Mouse (Mus musculus) midbrain, postnatal 0 days (tissue): ENCODE results near the gene Arl14. TPM values are rescaled to one million over a fixed set of nuclear protein-coding genes. Genes with fewer than 3 reads are reported as not detected.

Experiments
- ATAC-seq: fragments of 200-750 bp; cut with Nextera tagmentation; 2 replicates; pipeline ENCODE4 v1.8.0; 2017; ENCODE audit warnings: moderate number of reproducible peaks, mild to moderate bottlenecking, moderate TSS enrichment, moderate library complexity; ENCODE audit not compliant: low FRiP score
- DNase-seq: peaks from one replicate; pipeline ENCODE4 v3.0.0-alpha.2; 2015; ENCODE audit warnings: low spot score
- H3K27ac ChIP-seq: fragments of 300-500 bp; sonication (generic); 2 replicates; pipeline ENCODE4 v1.5.1; 2014; ENCODE audit warnings: low read depth, mild to moderate bottlenecking, low read length, mixed read lengths
- H3K27me3 ChIP-seq: fragments of 300-500 bp; sonication (generic); 2 replicates; pipeline ENCODE4 v1.6.1; 2014; ENCODE audit warnings: low read length, control low read depth, mixed read lengths; ENCODE audit not compliant: insufficient read depth
- H3K36me3 ChIP-seq: fragments of 300-500 bp; sonication (generic); 2 replicates; pipeline ENCODE4 v1.6.1; 2014; ENCODE audit warnings: low read length, control low read depth, mixed read lengths; ENCODE audit not compliant: insufficient read depth
- H3K4me1 ChIP-seq: fragments of 300-500 bp; sonication (generic); 2 replicates; pipeline ENCODE4 v1.6.1; 2014; ENCODE audit warnings: mild to moderate bottlenecking, control low read depth, antibody characterized with exemption, low read length, mixed read lengths; ENCODE audit not compliant: insufficient read depth
- H3K4me2 ChIP-seq: fragments of 300-500 bp; sonication (generic); 2 replicates; pipeline ENCODE4 v1.6.1; 2014; ENCODE audit warnings: low read depth, mild to moderate bottlenecking, low read length, mixed read lengths; ENCODE audit not compliant: poor library complexity, severe bottlenecking
- H3K4me3 ChIP-seq: fragments of 300-500 bp; sonication (generic); 2 replicates; pipeline ENCODE4 v1.5.1; 2014; ENCODE audit warnings: low read depth, mild to moderate bottlenecking, low read length, moderate library complexity
- H3K9ac ChIP-seq: fragments of 300-500 bp; sonication (generic); replicated peaks from 2 replicates; pipeline ENCODE4 v1.6.1; 2014; ENCODE audit warnings: mild to moderate bottlenecking, low read length, moderate library complexity, mixed read lengths; ENCODE audit not compliant: poor library complexity, severe bottlenecking
- H3K9me3 ChIP-seq: fragments of 300-500 bp; sonication (generic); 2 replicates; pipeline ENCODE4 v1.6.1; 2016; ENCODE audit warnings: low read length, control low read depth
- CTCF ChIP-seq: IDR thresholded peaks from 2 replicates; pipeline ENCODE4 v1.5.1; 2016; ENCODE audit warnings: antibody characterized with exemption, mild to moderate bottlenecking
- WGBS: fragments of 180-500 bp; shearing (Covaris S2); extraction: QIAGEN DNeasy Blood & Tissue Kit; methylation state at CpG from one replicate; pipeline ENCODE4 v1.1.7; 2014; 5-methylcytosine and 5-hydroxymethylcytosine counted together
- polyA plus RNA-seq: library from polyadenylated mRNA; unstranded; fragments of >200 nt; fragmentation: Nextera tagmentation; extraction: Ambion mirVana; gene quantifications from 2 replicates; pipeline ENCODE4 v1.2.1, GENCODE M21; 2015
- total RNA-seq: library from RNA; depleted of rRNA; stranded (reverse); fragments of >200 nt; gene quantifications from 2 replicates; pipeline ENCODE4 v1.2.3, GENCODE M21; 2014

The Arl14 gene
- total and polyA plus RNA-seq, 2 experiments from 2014 or later, result not detected

- ATAC-seq, result no peak
- DNase-seq, result no peak
These were observed 40.0 kb upstream of the Arl14 start for GRCm38 (mm10) chr3:69182225-69182624.

DNA sequence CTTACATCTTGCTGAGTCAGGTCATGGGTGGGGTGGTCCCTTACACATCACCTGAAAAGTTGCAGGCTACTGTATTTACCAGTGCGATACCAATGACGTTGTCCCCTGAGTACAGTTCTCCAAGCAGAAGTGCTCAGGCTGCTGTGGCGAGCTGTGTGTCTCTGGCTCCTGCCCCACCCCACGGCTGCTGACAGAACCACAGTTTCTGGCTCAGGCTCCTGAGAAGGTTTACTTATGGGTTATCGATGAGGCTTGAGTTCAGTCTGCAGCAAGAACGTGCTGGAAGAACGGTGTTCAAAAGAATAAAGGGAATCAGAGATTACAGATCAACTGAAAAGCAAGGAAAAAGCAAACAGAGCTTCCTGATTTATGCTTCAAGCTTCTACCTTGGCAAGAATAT lies 37.0 kb upstream of the Arl14 start:
- Histone ChIP-seq H3K4me3 (no peak overlapping the region), H3K27me3 (no peaks in the 10 kb centered on the region), H3K27ac (no peak overlapping the region), H3K4me2 (no peak overlapping the region), H3K9me3 (no peaks in the 10 kb centered on the region), H3K36me3 (no peaks in the 10 kb centered on the region), H3K4me1 (no peaks in the 10 kb centered on the region), H3K9ac (no peak overlapping the region)
- DNase-seq (no peak), ATAC-seq (no peak)
- 86% methylated on average over 7 of the region's 7 CpGs for WGBS
- TF ChIP-seq CTCF, result no peak

More at GRCm38 (mm10) chr3:69182225-69182624, 40.0 kb upstream of the Arl14 start:
- Histone ChIP-seq H3K4me1 (no peaks in the 10 kb centered on the region), H3K4me2 (no peak overlapping the region), H3K4me3 (no peak overlapping the region), H3K9me3 (no peaks in the 10 kb centered on the region), H3K27me3 (no peaks in the 10 kb centered on the region), H3K27ac (no peak overlapping the region), H3K9ac (no peak overlapping the region), H3K36me3 (no peaks in the 10 kb centered on the region)
- TF ChIP-seq CTCF, result no peak

GRCm38 (mm10) chr3:69186031-69186430 lies 36.2 kb upstream of the Arl14 start:
- Histone ChIP-seq H3K9me3 (no peaks in the 10 kb centered on the region), H3K27ac (no peak overlapping the region), H3K36me3 (no peaks in the 10 kb centered on the region), H3K27me3 (no peaks in the 10 kb centered on the region), H3K4me3 (no peak overlapping the region), H3K9ac (no peak overlapping the region), H3K4me2 (no peak overlapping the region), H3K4me1 (no peaks in the 10 kb centered on the region)
- DNase-seq, result no peak
- 81% methylated on average over 4 of the region's 4 CpGs for WGBS
- TF ChIP-seq CTCF, result no peak
- ATAC-seq, result no peak

GRCm38 (mm10) chr3:69186643-69187042 lies 35.6 kb upstream of the Arl14 start:
- no peaks in the 10 kb centered on the region for H3K9me3 ChIP-seq
- H3K4me1 ChIP-seq, result no peaks in the 10 kb centered on the region
- no peak overlapping the region for H3K9ac ChIP-seq
- ATAC-seq (no peak), DNase-seq (no peak)
- no peak overlapping the region for H3K4me2 ChIP-seq
- WGBS, result 73% methylated on average over 16 of the region's 16 CpGs
- no peaks in the 10 kb centered on the region for H3K36me3 ChIP-seq
- H3K27ac ChIP-seq, result no peak overlapping the region
- H3K4me3 ChIP-seq, result no peak overlapping the region
- no peak for TF ChIP-seq CTCF
- H3K27me3 ChIP-seq, result no peaks in the 10 kb centered on the region

DNA sequence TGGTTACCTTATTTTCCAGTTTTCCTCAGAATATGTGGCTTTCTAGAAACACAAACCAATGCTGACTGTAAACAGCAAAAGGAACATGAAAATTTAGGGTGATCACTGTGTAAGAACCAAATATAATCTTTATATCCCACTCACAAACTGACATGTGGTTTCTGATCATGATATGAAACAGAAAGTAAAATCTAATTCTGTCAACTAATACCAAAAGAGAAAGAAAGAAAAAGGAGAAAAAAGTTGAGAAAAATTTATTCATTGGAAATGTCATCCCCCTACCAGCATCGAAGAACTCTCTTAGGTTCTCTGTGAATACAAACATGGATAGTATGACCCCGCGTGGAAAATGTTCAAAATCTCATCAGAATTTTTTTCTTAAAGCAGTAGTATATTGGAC lies 29.2 kb upstream of the Arl14 start:
- 89% methylated on average over 3 of the region's 3 CpGs for WGBS
- no peak for TF ChIP-seq CTCF
- no peaks in the 10 kb centered on the region for H3K36me3 ChIP-seq

GRCm38 (mm10) chr3:69194496-69194895 lies 27.7 kb upstream of the Arl14 start:
- Histone ChIP-seq H3K9ac (no peak overlapping the region), H3K27ac (no peak overlapping the region), H3K9me3 (no peaks in the 10 kb centered on the region), H3K36me3 (no peaks in the 10 kb centered on the region), H3K4me2 (no peak overlapping the region), H3K4me1 (no peaks in the 10 kb centered on the region), H3K27me3 (no peaks in the 10 kb centered on the region), H3K4me3 (no peak overlapping the region)
- ATAC-seq (no peak), DNase-seq (no peak)
- WGBS, result 56% methylated on average over 9 of the region's 9 CpGs
- TF ChIP-seq CTCF, result no peak

More for the DNA sequence above, 29.2 kb upstream of the Arl14 start:
- H3K9ac ChIP-seq, result no peak overlapping the region
- no peak overlapping the region for H3K4me2 ChIP-seq
- H3K4me1 ChIP-seq, result no peaks in the 10 kb centered on the region
- ATAC-seq, result no peak
- no peak overlapping the region for H3K4me3 ChIP-seq
- DNase-seq, result no peak
- H3K27me3 ChIP-seq, result no peaks in the 10 kb centered on the region
- no peak overlapping the region for H3K27ac ChIP-seq
- no peaks in the 10 kb centered on the region for H3K9me3 ChIP-seq

- no peak overlapping the region for H3K9ac ChIP-seq
- ATAC-seq (no peak), DNase-seq (no peak)
- H3K4me1 ChIP-seq, result no peaks in the 10 kb centered on the region
- no peak overlapping the region for H3K27ac ChIP-seq
- no peaks in the 10 kb centered on the region for H3K9me3 ChIP-seq
- no peak overlapping the region for H3K4me3 ChIP-seq
- H3K27me3 ChIP-seq, result no peaks in the 10 kb centered on the region
- no peaks in the 10 kb centered on the region for H3K36me3 ChIP-seq
- TF ChIP-seq CTCF, result no peak
- WGBS, result 62% methylated on average over 8 of the region's 8 CpGs
- H3K4me2 ChIP-seq, result no peak overlapping the region
These were observed 27.0 kb upstream of the Arl14 start for GRCm38 (mm10) chr3:69195251-69195650.
